In the genomic region with DNA sequence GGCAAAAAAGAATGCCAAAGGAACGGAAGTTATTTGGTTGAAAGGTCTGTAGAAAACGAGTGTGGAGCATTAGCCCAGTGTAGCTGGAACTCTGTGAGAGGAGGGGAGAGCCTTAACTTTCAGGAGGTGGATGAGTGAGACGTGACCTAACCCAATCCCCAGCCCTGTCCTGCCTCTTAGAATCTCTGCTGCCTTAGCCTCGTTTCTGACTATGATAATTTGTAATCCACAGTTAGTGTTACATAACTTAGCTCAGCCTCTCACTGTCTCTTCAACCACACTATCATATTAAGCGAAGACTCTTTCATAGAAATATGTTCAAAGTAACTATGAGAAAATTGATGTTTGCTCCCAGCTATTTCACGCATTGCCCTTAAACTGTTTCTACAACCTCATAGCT, we compare ENCODE assay signal across 21 mouse cellular contexts.
"Had no signal": no experiment of that assay in that cellular context is flagged by ENCODE, and none has a peak within 500 bp of the region (broad histone marks: within the 10 kb centered on the region; RNA-seq: fewer than 3 reads in every experiment).

No protein-coding gene starts in this region.

- DNase-seq: heart, postnatal 10 days; heart, postnatal 14 days; heart, postnatal 36 days; kidney, adult 11 months; kidney, adult 18-20 months; kidney, adult 2 months; kidney, adult 8-10 months; kidney, adult 9 months; kidney, postnatal 10 days; kidney, postnatal 14 days; kidney, postnatal 25 days; kidney, postnatal 36 days; kidney, postnatal 4 days; layer of hippocampus, adult 9-11 months; layer of hippocampus, postnatal 36 days had no signal

- ATAC-seq: hindbrain, embryonic 16.5 days; hindbrain, postnatal 0 days; inflammation-experienced regulatory T-cells, adult 6 months; intestine, embryonic 15.5 days; intestine, embryonic 16.5 days; intestine, postnatal 0 days had no signal
